Mouse (Mus musculus) neural tube, embryonic 12.5 days (tissue): ENCODE data around the gene Det1. TPM values are rescaled to one million over a fixed set of nuclear protein-coding genes. Genes with fewer than 3 reads are reported as not detected.

ENCODE experiments used
- ATAC-seq: fragments of 200-750 bp; cut with Nextera tagmentation; 2 replicates; pipeline ENCODE4 v1.8.0; 2017; ENCODE audit warnings: low read depth, mild to moderate bottlenecking, moderate TSS enrichment, moderate library complexity; ENCODE audit not compliant: low FRiP score
- H3K27ac ChIP-seq: fragments of 300-500 bp; sonication (generic); 2 replicates; pipeline ENCODE4 v1.5.1; 2016
- H3K27me3 ChIP-seq: fragments of 300-500 bp; sonication (generic); replicated peaks from 2 replicates; pipeline ENCODE4 v1.6.1; 2016; ENCODE audit warnings: mild to moderate bottlenecking
- H3K36me3 ChIP-seq: fragments of 300-500 bp; sonication (generic); 2 replicates; pipeline ENCODE4 v1.6.1; 2016; ENCODE audit warnings: mild to moderate bottlenecking
- H3K4me1 ChIP-seq: fragments of 300-500 bp; sonication (generic); 2 replicates; pipeline ENCODE4 v1.6.1; 2016
- H3K4me2 ChIP-seq: fragments of 300-500 bp; sonication (generic); replicated peaks from 2 replicates; pipeline ENCODE4 v1.6.1; 2016; ENCODE audit warnings: mild to moderate bottlenecking
- H3K4me3 ChIP-seq: fragments of 300-500 bp; sonication (generic); 2 replicates; pipeline ENCODE4 v1.5.1; 2016
- H3K9ac ChIP-seq: fragments of 300-500 bp; sonication (generic); 2 replicates; pipeline ENCODE4 v1.6.1; 2016; ENCODE audit warnings: mild to moderate bottlenecking
- H3K9me3 ChIP-seq: fragments of 300-500 bp; sonication (generic); 2 replicates; pipeline ENCODE4 v1.6.1; 2016; ENCODE audit warnings: mild to moderate bottlenecking
- WGBS: fragments of 180-500 bp; shearing (Covaris S2); methylation state at CpG from one replicate; pipeline ENCODE4 v1.1.7; 2016; 5-methylcytosine and 5-hydroxymethylcytosine counted together
- polyA plus RNA-seq: library from polyadenylated mRNA; unstranded; fragments of >200 nt; fragmentation: Nextera tagmentation; extraction: Ambion mirVana; gene quantifications from 2 replicates; pipeline ENCODE4 v1.2.1, GENCODE M21; 2016

The Det1 gene
- polyA plus RNA-seq, 1 experiment from 2014 or later = 19.7 TPM

GRCm38 (mm10) chr7:78882469-78882837 lies 35.4 kb upstream of the Det1 start:
- H3K9me3 ChIP-seq = no peaks in the 10 kb centered on the region
- H3K27me3 ChIP-seq = 0 out of 2 replicates have a peak, but pooled peaks cover 3% of the 10 kb centered on the region
- H3K36me3 ChIP-seq = no peaks in the 10 kb centered on the region
- H3K4me1 ChIP-seq = peaks cover 53% of the 10 kb centered on the region
- H3K27ac ChIP-seq = peak overlapping the region; percentile 50; the same call in 1 of the 2 replicates
- peak overlapping the region; percentile 78 for H3K4me2 ChIP-seq
- peak overlapping the region; percentile 67 for H3K9ac ChIP-seq
- peak; percentile 58 for ATAC-seq
- WGBS = 1% methylated on average over 23 of the region's 23 CpGs
- H3K4me3 ChIP-seq = peak overlapping the region; percentile 50

GRCm38 (mm10) chr7:78881607-78882468 lies 34.8 kb upstream of the Det1 start:
- Histone ChIP-seq H3K36me3 (no peaks in the 10 kb centered on the region), H3K4me3 (peak overlapping the region; percentile 50), H3K4me2 (peak overlapping the region; percentile 78), H3K27ac (no peak overlapping the region), H3K27me3 (0 out of 2 replicates have a peak, but pooled peaks cover 3% of the 10 kb centered on the region), H3K4me1 (peaks cover 47% of the 10 kb centered on the region), H3K9ac (peak overlapping the region; percentile 67; the same call in 1 of the 2 replicates), H3K9me3 (no peaks in the 10 kb centered on the region)
- ATAC-seq = 0 out of 2 replicates have a peak, but pooled peaks have one; percentile 10
- 8% methylated on average over 16 of the region's 16 CpGs for WGBS

- WGBS = 81% methylated on average over 5 of the region's 5 CpGs
- H3K27ac ChIP-seq = no peak overlapping the region
- no peak for ATAC-seq
- no peaks in the 10 kb centered on the region for H3K9me3 ChIP-seq
- no peaks in the 10 kb centered on the region for H3K36me3 ChIP-seq
- H3K4me1 ChIP-seq = no peaks in the 10 kb centered on the region
- H3K9ac ChIP-seq = no peak overlapping the region
- H3K4me2 ChIP-seq = no peak overlapping the region
- H3K4me3 ChIP-seq = no peak overlapping the region
- H3K27me3 ChIP-seq = no peaks in the 10 kb centered on the region
These were observed 25.8 kb upstream of the Det1 start for GRCm38 (mm10) chr7:78872831-78873230.

GRCm38 (mm10) chr7:78872366-78872765 lies 25.3 kb upstream of the Det1 start:
- Histone ChIP-seq H3K27ac (no peak overlapping the region), H3K27me3 (no peaks in the 10 kb centered on the region), H3K4me3 (no peak overlapping the region), H3K4me2 (no peak overlapping the region), H3K36me3 (no peaks in the 10 kb centered on the region), H3K9ac (no peak overlapping the region), H3K4me1 (no peaks in the 10 kb centered on the region), H3K9me3 (no peaks in the 10 kb centered on the region)
- ATAC-seq = no peak
- WGBS = 87% methylated on average over 6 of the region's 6 CpGs

GRCm38 (mm10) chr7:78868731-78869130 lies 21.7 kb upstream of the Det1 start:
- 75% methylated on average over 5 of the region's 5 CpGs for WGBS
- no peaks in the 10 kb centered on the region for H3K4me1 ChIP-seq

GRCm38 (mm10) chr7:78865212-78865949 lies 18.3 kb upstream of the Det1 start:
- no peaks in the 10 kb centered on the region for H3K36me3 ChIP-seq
- H3K4me3 ChIP-seq = no peak overlapping the region
- H3K27ac ChIP-seq = no peak overlapping the region
- H3K4me1 ChIP-seq = no peaks in the 10 kb centered on the region
- H3K4me2 ChIP-seq = no peak overlapping the region
- H3K27me3 ChIP-seq = no peaks in the 10 kb centered on the region
- H3K9me3 ChIP-seq = no peaks in the 10 kb centered on the region
- ATAC-seq = no peak
- WGBS = 70% methylated on average over 12 of the region's 12 CpGs
- H3K9ac ChIP-seq = no peak overlapping the region

More at GRCm38 (mm10) chr7:78868731-78869130, 21.7 kb upstream of the Det1 start:
- no peaks in the 10 kb centered on the region for H3K9me3 ChIP-seq
- H3K4me2 ChIP-seq = no peak overlapping the region
- H3K9ac ChIP-seq = no peak overlapping the region
- no peaks in the 10 kb centered on the region for H3K27me3 ChIP-seq
- H3K27ac ChIP-seq = no peak overlapping the region
- no peaks in the 10 kb centered on the region for H3K36me3 ChIP-seq
- no peak for ATAC-seq
- no peak overlapping the region for H3K4me3 ChIP-seq

- H3K27me3 ChIP-seq = no peaks in the 10 kb centered on the region
- no peak overlapping the region for H3K9ac ChIP-seq
- WGBS = 73% methylated on average over 4 of the region's 4 CpGs
- ATAC-seq = no peak
- no peaks in the 10 kb centered on the region for H3K9me3 ChIP-seq
- no peaks in the 10 kb centered on the region for H3K36me3 ChIP-seq
- H3K4me2 ChIP-seq = no peak overlapping the region
- H3K27ac ChIP-seq = no peak overlapping the region
- no peaks in the 10 kb centered on the region for H3K4me1 ChIP-seq
- no peak overlapping the region for H3K4me3 ChIP-seq
These were observed 17.4 kb upstream of the Det1 start for GRCm38 (mm10) chr7:78864446-78864802.

- 72% methylated on average over 7 of the region's 7 CpGs for WGBS
- H3K9me3 ChIP-seq = no peaks in the 10 kb centered on the region
These were observed 16.9 kb upstream of the Det1 start for GRCm38 (mm10) chr7:78863796-78864445.

GRCm38 (mm10) chr7:78855044-78855655 lies 8.1 kb upstream of the Det1 start:
- ATAC-seq = no peak
- Histone ChIP-seq H3K4me1 (no peaks in the 10 kb centered on the region), H3K27ac (no peak overlapping the region), H3K36me3 (no peaks in the 10 kb centered on the region), H3K4me3 (no peak overlapping the region), H3K9ac (no peak overlapping the region), H3K4me2 (no peak overlapping the region), H3K27me3 (no peaks in the 10 kb centered on the region), H3K9me3 (no peaks in the 10 kb centered on the region)
- 57% methylated on average over 5 of the region's 5 CpGs for WGBS

More at GRCm38 (mm10) chr7:78863796-78864445, 16.9 kb upstream of the Det1 start:
- ATAC-seq = no peak
- Histone ChIP-seq H3K9ac (no peak overlapping the region), H3K27ac (no peak overlapping the region), H3K36me3 (no peaks in the 10 kb centered on the region), H3K27me3 (no peaks in the 10 kb centered on the region), H3K4me2 (no peak overlapping the region), H3K4me1 (no peaks in the 10 kb centered on the region), H3K4me3 (no peak overlapping the region)

- H3K4me1 ChIP-seq = no peaks in the 10 kb centered on the region
- no peaks in the 10 kb centered on the region for H3K9me3 ChIP-seq
- H3K4me3 ChIP-seq = no peak overlapping the region
- H3K4me2 ChIP-seq = no peak overlapping the region
- H3K27ac ChIP-seq = no peak overlapping the region
- 77% methylated on average over 4 of the region's 4 CpGs for WGBS
- H3K9ac ChIP-seq = no peak overlapping the region
- no peak for ATAC-seq
- no peaks in the 10 kb centered on the region for H3K36me3 ChIP-seq
- no peaks in the 10 kb centered on the region for H3K27me3 ChIP-seq
These were observed 7.0 kb upstream of the Det1 start for GRCm38 (mm10) chr7:78854051-78854450.

- 38% methylated on average over 12 of the region's 12 CpGs for WGBS
- peak overlapping the region; percentile 81 for H3K9ac ChIP-seq
- no peaks in the 10 kb centered on the region for H3K9me3 ChIP-seq
- ATAC-seq = no peak
- H3K27ac ChIP-seq = peak overlapping the region; percentile 27; the same call in 1 of the 2 replicates
- H3K4me1 ChIP-seq = peaks cover 10% of the 10 kb centered on the region; the same call in 1 of the 2 replicates
- no peaks in the 10 kb centered on the region for H3K27me3 ChIP-seq
- peak overlapping the region; percentile 68 for H3K4me2 ChIP-seq
- H3K4me3 ChIP-seq = peak overlapping the region; percentile 89
- H3K36me3 ChIP-seq = peaks cover 24% of the 10 kb centered on the region
These were observed 872 bp downstream of the Det1 start for GRCm38 (mm10) chr7:78846066-78846716.
